Mouse (Mus musculus) E14TG2a.4 (cell line): ENCODE results near the gene Gpsm1.

Experiments used
- CTCF ChIP-seq: conservative IDR thresholded peaks from 2 replicates; pipeline ENCODE4 v1.5.1; 2014; ENCODE audit warnings: low read length
- NANOG ChIP-seq: IDR thresholded peaks from 2 replicates; pipeline ENCODE4 v1.6.1; 2014; ENCODE audit warnings: borderline replicate concordance, low read length, mixed read lengths
- POU5F1 ChIP-seq: IDR thresholded peaks from 2 replicates; pipeline ENCODE4 v1.6.1; 2014; ENCODE audit warnings: low read length, borderline replicate concordance

- no peak for TF ChIP-seq CTCF
- TF ChIP-seq NANOG: no peak
- TF ChIP-seq POU5F1: no peak
Measured at GRCm38 (mm10) chr2:26330702-26331101, 15.4 kb downstream of the Gpsm1 start.
